Mouse (Mus musculus) neural tube, embryonic 15.5 days (tissue): ENCODE measurements at regions not wholly inside any gene's neighbourhood (a gene's known extent, or its start where the extent isn't known, plus 50 kb on each side); places are given as distances from the start of the nearest gene placed in this dataset.

Source experiments
- ATAC-seq: fragments of 200-750 bp; cut with Nextera tagmentation; 2 replicates; pipeline ENCODE4 v1.8.0; 2017; ENCODE audit warnings: mild to moderate bottlenecking, moderate TSS enrichment, moderate library complexity; ENCODE audit not compliant: low FRiP score
- H3K27ac ChIP-seq: fragments of 300-500 bp; sonication (generic); replicated peaks from 2 replicates; pipeline ENCODE4 v1.5.1; 2015; ENCODE audit warnings: mild to moderate bottlenecking, inconsistent platforms
- H3K27me3 ChIP-seq: fragments of 300-500 bp; sonication (generic); replicated peaks from 2 replicates; pipeline ENCODE4 v1.6.1; 2015; ENCODE audit warnings: inconsistent platforms
- H3K36me3 ChIP-seq: fragments of 300-500 bp; sonication (generic); 2 replicates; pipeline ENCODE4 v1.6.1; 2015; ENCODE audit warnings: inconsistent platforms
- H3K4me1 ChIP-seq: fragments of 300-500 bp; sonication (generic); 2 replicates; pipeline ENCODE4 v1.6.1; 2015; ENCODE audit warnings: inconsistent platforms
- H3K4me2 ChIP-seq: fragments of 300-500 bp; sonication (generic); 2 replicates; pipeline ENCODE4 v1.6.1; 2015; ENCODE audit warnings: inconsistent platforms, mild to moderate bottlenecking, moderate library complexity
- H3K4me3 ChIP-seq: fragments of 300-500 bp; sonication (generic); replicated peaks from 2 replicates; pipeline ENCODE4 v1.5.1; 2015; ENCODE audit warnings: mild to moderate bottlenecking, inconsistent platforms
- H3K9ac ChIP-seq: fragments of 300-500 bp; sonication (generic); replicated peaks from 2 replicates; pipeline ENCODE4 v1.6.1; 2015; ENCODE audit warnings: mild to moderate bottlenecking, inconsistent platforms
- H3K9me3 ChIP-seq: fragments of 300-500 bp; sonication (generic); replicated peaks from 2 replicates; pipeline ENCODE4 v1.6.1; 2016; ENCODE audit warnings: inconsistent platforms
- WGBS: fragments of 180-500 bp; shearing (Covaris S2); methylation state at CpG from one replicate; pipeline ENCODE4 v1.1.7; 2015; ENCODE audit warnings: mixed read lengths; 5-methylcytosine and 5-hydroxymethylcytosine counted together

GRCm38 (mm10) chr15:56278622-56279301 lies 1198.7 kb downstream of the Slc22a22 start:
- Histone ChIP-seq H3K9me3 (no peaks in the 10 kb centered on the region), H3K27ac (peak overlapping the region; percentile 73), H3K9ac (no peak overlapping the region), H3K27me3 (no peaks in the 10 kb centered on the region), H3K4me2 (peak overlapping the region; percentile 6; the same call in 1 of the 2 replicates), H3K4me3 (no peak overlapping the region), H3K36me3 (no peaks in the 10 kb centered on the region), H3K4me1 (peaks cover 13% of the 10 kb centered on the region)
- 25% methylated on average over 7 of the region's 7 CpGs for WGBS
- ATAC-seq = peak; percentile 96

GRCm38 (mm10) chr15:56278006-56278405 lies 1199.4 kb downstream of the Slc22a22 start:
- ATAC-seq = peak; percentile 83
- peak overlapping the region; percentile 21 for H3K4me2 ChIP-seq
- no peaks in the 10 kb centered on the region for H3K27me3 ChIP-seq
- H3K9me3 ChIP-seq = no peaks in the 10 kb centered on the region
- no peaks in the 10 kb centered on the region for H3K36me3 ChIP-seq
- peaks cover 13% of the 10 kb centered on the region for H3K4me1 ChIP-seq
- no peak overlapping the region for H3K9ac ChIP-seq
- no peak overlapping the region for H3K4me3 ChIP-seq
- WGBS = 9% methylated on average over 3 of the region's 3 CpGs
- peak overlapping the region; percentile 73 for H3K27ac ChIP-seq

- Histone ChIP-seq H3K9ac (no peak overlapping the region), H3K4me3 (no peak overlapping the region), H3K36me3 (no peaks in the 10 kb centered on the region), H3K9me3 (no peaks in the 10 kb centered on the region), H3K4me1 (no peaks in the 10 kb centered on the region), H3K27me3 (no peaks in the 10 kb centered on the region), H3K4me2 (no peak overlapping the region), H3K27ac (no peak overlapping the region)
- no peak for ATAC-seq
- WGBS = 78% methylated on average over 1 of the region's 1 CpGs
These were observed 1228.7 kb downstream of the Slc22a22 start for GRCm38 (mm10) chr15:56248731-56249130.

GRCm38 (mm10) chr15:56244004-56244735 lies 1233.3 kb downstream of the Slc22a22 start:
- no peak for ATAC-seq
- Histone ChIP-seq H3K27ac (no peak overlapping the region), H3K9ac (no peak overlapping the region), H3K36me3 (no peaks in the 10 kb centered on the region), H3K4me1 (no peaks in the 10 kb centered on the region), H3K9me3 (no peaks in the 10 kb centered on the region), H3K4me2 (no peak overlapping the region), H3K27me3 (no peaks in the 10 kb centered on the region), H3K4me3 (no peak overlapping the region)
- 77% methylated on average over 9 of the region's 9 CpGs for WGBS

GRCm38 (mm10) chr15:56202552-56202951 lies 1274.9 kb downstream of the Slc22a22 start:
- Histone ChIP-seq H3K4me2 (no peak overlapping the region), H3K4me3 (no peak overlapping the region), H3K9ac (no peak overlapping the region), H3K4me1 (0 out of 2 replicates have a peak, but pooled peaks cover 4% of the 10 kb centered on the region), H3K36me3 (no peaks in the 10 kb centered on the region), H3K27ac (no peak overlapping the region), H3K27me3 (no peaks in the 10 kb centered on the region), H3K9me3 (no peaks in the 10 kb centered on the region)
- WGBS = 88% methylated on average over 5 of the region's 5 CpGs
- no peak for ATAC-seq

- no peak for ATAC-seq
- H3K4me1 ChIP-seq = 0 out of 2 replicates have a peak, but pooled peaks cover 4% of the 10 kb centered on the region
- no peaks in the 10 kb centered on the region for H3K27me3 ChIP-seq
- no peak overlapping the region for H3K4me3 ChIP-seq
- no peak overlapping the region for H3K27ac ChIP-seq
- no peak overlapping the region for H3K4me2 ChIP-seq
- H3K9ac ChIP-seq = no peak overlapping the region
- no peaks in the 10 kb centered on the region for H3K36me3 ChIP-seq
- WGBS = 48% methylated on average over 2 of the region's 2 CpGs
- H3K9me3 ChIP-seq = no peaks in the 10 kb centered on the region
These were observed 1278.1 kb downstream of the Slc22a22 start for GRCm38 (mm10) chr15:56199336-56199735.

- Histone ChIP-seq H3K36me3 (no peaks in the 10 kb centered on the region), H3K4me2 (no peak overlapping the region), H3K9ac (no peak overlapping the region), H3K27ac (no peak overlapping the region), H3K9me3 (no peaks in the 10 kb centered on the region), H3K27me3 (no peaks in the 10 kb centered on the region), H3K4me3 (no peak overlapping the region), H3K4me1 (0 out of 2 replicates have a peak, but pooled peaks cover 4% of the 10 kb centered on the region)
- 66% methylated on average over 1 of the region's 1 CpGs for WGBS
- no peak for ATAC-seq
These were observed 1279.8 kb downstream of the Slc22a22 start for GRCm38 (mm10) chr15:56197425-56198201.

GRCm38 (mm10) chr15:56166236-56166635 lies 1311.2 kb downstream of the Slc22a22 start:
- no peak for ATAC-seq
- H3K4me3 ChIP-seq = no peak overlapping the region
- no peak overlapping the region for H3K4me2 ChIP-seq
- 24% methylated on average over 6 of the region's 6 CpGs for WGBS
- H3K36me3 ChIP-seq = no peaks in the 10 kb centered on the region
- no peaks in the 10 kb centered on the region for H3K4me1 ChIP-seq
- H3K9me3 ChIP-seq = no peaks in the 10 kb centered on the region
- H3K27me3 ChIP-seq = no peaks in the 10 kb centered on the region
- no peak overlapping the region for H3K9ac ChIP-seq
- no peak overlapping the region for H3K27ac ChIP-seq

GRCm38 (mm10) chr15:56158726-56159125 lies 1318.7 kb downstream of the Slc22a22 start:
- no peak for ATAC-seq
- Histone ChIP-seq H3K36me3 (no peaks in the 10 kb centered on the region), H3K4me3 (no peak overlapping the region), H3K4me1 (no peaks in the 10 kb centered on the region), H3K27ac (no peak overlapping the region), H3K9ac (no peak overlapping the region), H3K4me2 (no peak overlapping the region), H3K9me3 (no peaks in the 10 kb centered on the region), H3K27me3 (no peaks in the 10 kb centered on the region)
- WGBS = 71% methylated on average over 2 of the region's 2 CpGs

GRCm38 (mm10) chr15:56139451-56139850 lies 1338.0 kb downstream of the Slc22a22 start:
- no peak overlapping the region for H3K9ac ChIP-seq
- H3K36me3 ChIP-seq = no peaks in the 10 kb centered on the region
- no peak overlapping the region for H3K4me3 ChIP-seq
- no peak overlapping the region for H3K27ac ChIP-seq
- 70% methylated on average over 3 of the region's 3 CpGs for WGBS
- ATAC-seq = no peak
- no peak overlapping the region for H3K4me2 ChIP-seq
- H3K27me3 ChIP-seq = no peaks in the 10 kb centered on the region
- no peaks in the 10 kb centered on the region for H3K4me1 ChIP-seq
- H3K9me3 ChIP-seq = no peaks in the 10 kb centered on the region

- Histone ChIP-seq H3K27ac (no peak overlapping the region), H3K4me3 (no peak overlapping the region), H3K9me3 (no peaks in the 10 kb centered on the region), H3K4me1 (no peaks in the 10 kb centered on the region), H3K9ac (no peak overlapping the region), H3K36me3 (no peaks in the 10 kb centered on the region), H3K27me3 (no peaks in the 10 kb centered on the region), H3K4me2 (no peak overlapping the region)
- WGBS = 77% methylated on average over 7 of the region's 7 CpGs
- no peak for ATAC-seq
These were observed 1340.9 kb downstream of the Slc22a22 start for GRCm38 (mm10) chr15:56136420-56136970.
